Mouse (Mus musculus): ENCODE measurements around the gene Cebpa. TPM values are rescaled to one million over a fixed set of nuclear protein-coding genes. Genes with fewer than 3 reads are reported as not detected.

The Cebpa gene
- polyA plus RNA-seq, 1 experiment from 2014 or later: 0.32 TPM

Small RNAs within 50 kb of the gene (microRNA-seq; reads per million reads assigned to microRNA genes)
- gene Gm25033: not detected

Other genes with a start within 250 kb of the Cebpa start
- 51.8 and 58.0 TPM in 2 replicates for gene Pepd, start 206.9 kb upstream of the Cebpa start, polyA plus RNA-seq (2015; fragmentation: Nextera tagmentation; extraction: Ambion mirVana)
- 48.4 and 54.8 TPM in 2 replicates for gene Cebpg, start 62.7 kb upstream of the Cebpa start, polyA plus RNA-seq (2015; fragmentation: Nextera tagmentation; extraction: Ambion mirVana)
- 6.3 and 7.3 TPM in 2 replicates for gene Slc7a10, start 67.1 kb downstream of the Cebpa start, polyA plus RNA-seq (2015; fragmentation: Nextera tagmentation; extraction: Ambion mirVana)
- gene Lrp3, start 96.2 kb downstream of the Cebpa start, polyA plus RNA-seq (2015; fragmentation: Nextera tagmentation; extraction: Ambion mirVana): 20.3 and 27.3 TPM in 2 replicates
- 23.7 and 24.4 TPM in 2 replicates for gene Gpatch1, start 199.1 kb downstream of the Cebpa start, polyA plus RNA-seq (2015; fragmentation: Nextera tagmentation; extraction: Ambion mirVana)
- gene Rhpn2, start 214.9 kb downstream of the Cebpa start, polyA plus RNA-seq (2015; fragmentation: Nextera tagmentation; extraction: Ambion mirVana): 1.4 and 1.6 TPM in 2 replicates